Mouse (Mus musculus) lung, postnatal 0 days (tissue): ENCODE results near the gene Atad2b.

Experiments used
- CTCF ChIP-seq: IDR thresholded peaks from 2 replicates; pipeline ENCODE4 v1.5.1; 2016; ENCODE audit warnings: antibody characterized with exemption, mild to moderate bottlenecking
- EP300 ChIP-seq: IDR thresholded peaks from 2 replicates; pipeline ENCODE4 v1.6.1; 2016; ENCODE audit warnings: antibody characterized with exemption, mild to moderate bottlenecking, control low read depth

GRCm38 (mm10) chr12:4914944-4915343, 2.2 kb upstream of the Atad2b start:
- TF ChIP-seq CTCF (no peak), EP300 (no peak)
